Mouse (Mus musculus) CD8-positive naive resting alpha-beta T cell, adult 2 months (primary cell): Measurements from ENCODE around the gene 9530077C05Rik.
"Not testable (repeated sequence)": the region's sequence is repeated elsewhere in the genome, so short reads cannot be mapped to it uniquely, and the experiment has no call there.

ENCODE experiments used
- DNase-seq, 2 experiments: peaks; one replicate each; pipeline ENCODE4 v3.0.0; 2022; ENCODE audit warnings: low read depth in 2 of 2, low spot score in 2 of 2

9530077C05Rik gene

DNA sequence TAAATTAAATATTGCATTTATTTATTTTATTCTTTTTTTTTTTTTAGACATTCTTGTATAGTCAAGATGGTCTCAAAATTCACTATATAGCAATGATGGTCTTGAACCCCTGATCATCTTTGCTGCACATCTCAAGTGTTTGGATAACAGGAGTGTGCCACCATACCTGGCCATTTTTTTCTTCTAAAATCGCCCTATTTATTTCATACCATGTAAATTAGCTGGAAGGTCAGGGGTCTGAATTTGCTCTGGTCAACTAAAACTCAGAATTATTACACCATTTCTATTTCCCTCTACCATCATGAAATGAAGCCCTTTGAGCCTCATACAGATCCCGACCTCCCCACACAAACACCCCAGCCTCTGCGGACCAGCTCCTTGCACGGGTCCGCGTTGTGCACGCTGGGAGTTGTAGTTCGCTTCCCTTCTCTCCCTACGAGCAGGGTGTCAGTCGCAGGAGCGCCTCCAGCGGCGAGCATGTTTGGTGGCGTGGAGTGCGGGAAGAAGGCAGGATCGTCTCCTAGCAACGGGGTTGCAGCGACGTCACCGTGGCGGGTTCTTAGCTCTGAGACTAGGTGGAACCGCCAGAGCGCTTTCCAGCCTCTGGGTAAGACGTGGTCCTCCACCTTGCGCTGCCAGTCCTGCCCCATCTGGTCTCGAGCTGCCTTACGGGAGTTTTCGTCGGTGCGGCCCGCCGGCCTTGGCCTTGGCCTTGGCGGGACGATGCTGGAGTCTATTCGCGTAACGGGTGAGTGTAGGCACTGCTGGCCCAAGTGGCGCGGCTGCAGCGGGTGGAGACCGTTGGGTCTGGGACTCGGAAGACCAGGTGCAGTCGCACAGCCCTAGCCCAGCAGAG, at the start of gene 9530077C05Rik:
TSS of gene 9530077C05Rik (plus strand) at position 512 of the 856 bp plus-strand sequence.
- peak; percentile 85 to 92 for DNase-seq

DNA sequence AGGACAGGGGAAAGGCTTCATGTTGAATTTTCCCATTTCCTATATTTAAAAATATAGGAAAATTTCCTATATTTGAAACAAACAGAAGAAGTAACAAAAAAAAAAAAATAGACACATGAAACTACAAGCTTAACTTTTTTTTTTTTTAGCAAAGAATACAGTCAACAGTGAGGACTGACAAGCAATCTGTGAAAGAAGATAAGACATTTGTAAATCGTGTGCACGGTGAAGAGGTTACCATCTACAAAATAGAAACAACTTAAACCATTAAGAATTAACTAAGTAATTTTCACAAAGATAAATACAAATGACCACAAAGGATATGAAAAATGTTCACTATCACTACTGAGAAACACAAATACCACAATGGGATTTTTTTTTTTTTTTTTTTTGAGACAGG, 45.1 kb upstream of the 9530077C05Rik start:
- no peak for DNase-seq

DNA sequence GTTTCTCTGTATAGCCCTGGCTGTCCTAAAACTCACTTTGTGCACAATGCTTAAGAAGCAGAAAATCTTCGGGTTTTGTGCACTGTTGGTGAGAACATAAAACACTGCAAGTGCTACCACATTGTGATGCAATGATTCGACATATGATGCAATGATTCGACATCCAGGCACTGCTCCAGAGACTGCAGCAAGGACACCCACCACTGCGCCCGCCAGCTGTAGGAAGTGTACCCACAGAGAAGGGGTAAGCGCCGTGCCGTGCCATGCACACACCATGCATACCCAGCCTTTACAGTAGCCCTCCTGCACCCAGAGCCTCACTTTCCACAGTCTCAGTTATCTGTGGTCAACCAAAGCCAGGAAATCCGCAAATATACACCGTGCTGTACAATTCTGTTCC, 44.7 kb upstream of the 9530077C05Rik start:
- DNase-seq: no peak

DNA sequence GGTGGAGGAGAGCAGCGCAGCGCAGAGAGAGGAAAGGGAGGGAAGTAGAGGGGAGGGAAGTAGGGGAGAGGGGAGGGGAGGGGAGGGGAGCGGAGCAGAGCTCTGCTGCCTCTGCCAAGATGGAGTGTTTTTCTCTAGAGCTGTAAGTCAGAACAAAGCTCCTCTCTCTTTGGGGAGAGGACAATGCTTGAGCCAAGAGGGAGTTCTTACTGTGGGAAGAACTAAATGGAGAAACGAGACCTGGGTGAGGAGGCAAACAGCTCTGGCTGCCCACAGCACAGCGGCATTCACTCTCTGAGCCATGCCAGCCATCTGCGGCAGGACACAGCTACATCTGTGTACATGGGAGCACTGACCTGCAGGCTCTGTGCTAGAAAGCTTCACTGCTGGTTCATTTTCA, 43.3 kb upstream of the 9530077C05Rik start:
- DNase-seq: no peak

DNA sequence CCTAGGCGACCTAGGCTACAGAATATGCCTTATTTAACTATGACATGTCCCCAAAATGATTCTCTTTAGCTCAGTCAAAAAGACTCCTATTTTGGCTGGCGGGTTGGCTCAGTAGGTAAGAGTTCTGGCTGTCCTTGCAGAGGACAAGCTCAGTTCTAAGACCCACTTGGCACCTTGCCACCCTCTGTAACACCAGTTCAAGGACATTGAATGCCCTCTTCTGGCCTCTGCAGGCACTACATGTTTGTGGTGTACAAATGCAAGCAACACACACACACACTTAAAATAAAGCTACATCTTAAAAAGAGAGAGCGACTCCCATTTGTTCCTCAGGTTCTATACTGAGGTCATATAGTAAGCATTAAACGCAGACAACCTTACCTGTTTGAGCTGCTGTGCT, 38.6 kb upstream of the 9530077C05Rik start:
- DNase-seq: no peak

DNA sequence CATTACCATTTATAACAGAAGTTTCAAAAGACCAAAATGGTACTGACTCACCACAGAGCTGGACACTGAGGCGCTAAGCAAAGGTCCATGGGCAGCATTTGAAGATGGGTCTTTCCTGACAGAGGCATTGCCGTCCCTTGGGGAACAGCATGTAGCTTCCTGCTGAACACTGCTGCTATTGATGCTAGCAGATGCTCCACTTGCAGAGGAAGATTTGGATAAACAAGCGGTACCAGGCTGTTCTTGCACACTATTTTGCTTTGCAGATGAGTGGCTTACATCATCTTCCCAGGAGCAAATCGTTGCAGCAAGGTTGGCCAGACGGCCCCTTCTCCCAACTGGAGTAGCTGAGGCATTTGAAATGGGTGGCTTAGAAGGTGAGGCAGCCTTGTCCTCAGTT, 35.2 kb upstream of the 9530077C05Rik start:
- DNase-seq: no peak

DNA sequence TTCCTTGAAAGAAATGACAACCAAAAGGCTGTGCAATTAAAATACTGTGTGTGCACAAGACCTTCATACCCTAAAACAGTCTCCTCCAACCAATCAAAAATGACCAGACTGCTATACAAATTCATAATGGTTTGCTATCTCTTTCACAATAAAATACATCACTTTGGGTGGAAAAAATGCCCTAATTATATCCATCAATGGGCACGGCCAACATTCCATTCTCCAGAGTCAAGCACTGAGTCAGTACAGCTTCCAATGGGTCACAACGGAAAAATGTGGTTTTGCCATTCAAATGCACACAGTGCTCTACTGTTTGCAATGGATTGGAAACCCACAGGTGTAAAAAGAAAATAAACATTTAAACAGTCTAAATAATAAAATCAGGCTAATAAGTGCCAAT, 25.4 kb upstream of the 9530077C05Rik start:
- no peak for DNase-seq

DNA sequence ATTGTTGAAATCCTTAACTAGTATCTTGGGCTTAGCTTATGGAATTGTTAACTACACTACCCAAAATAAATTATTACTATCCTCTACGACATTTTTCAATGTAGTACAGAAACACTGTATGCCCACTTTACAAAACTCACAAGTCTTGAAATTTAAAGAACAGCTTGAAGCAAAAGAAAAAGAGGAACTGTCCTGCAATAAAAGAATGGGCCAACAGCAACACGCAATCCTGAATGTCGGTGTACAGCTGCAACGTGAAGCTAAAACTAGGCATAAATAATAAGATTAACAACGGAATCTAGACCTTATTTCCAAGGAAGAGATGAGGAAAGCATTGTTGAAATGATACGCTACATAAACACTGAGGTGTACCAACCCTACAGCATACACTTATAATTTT, 23.4 kb upstream of the 9530077C05Rik start:
- DNase-seq: no peak

DNA sequence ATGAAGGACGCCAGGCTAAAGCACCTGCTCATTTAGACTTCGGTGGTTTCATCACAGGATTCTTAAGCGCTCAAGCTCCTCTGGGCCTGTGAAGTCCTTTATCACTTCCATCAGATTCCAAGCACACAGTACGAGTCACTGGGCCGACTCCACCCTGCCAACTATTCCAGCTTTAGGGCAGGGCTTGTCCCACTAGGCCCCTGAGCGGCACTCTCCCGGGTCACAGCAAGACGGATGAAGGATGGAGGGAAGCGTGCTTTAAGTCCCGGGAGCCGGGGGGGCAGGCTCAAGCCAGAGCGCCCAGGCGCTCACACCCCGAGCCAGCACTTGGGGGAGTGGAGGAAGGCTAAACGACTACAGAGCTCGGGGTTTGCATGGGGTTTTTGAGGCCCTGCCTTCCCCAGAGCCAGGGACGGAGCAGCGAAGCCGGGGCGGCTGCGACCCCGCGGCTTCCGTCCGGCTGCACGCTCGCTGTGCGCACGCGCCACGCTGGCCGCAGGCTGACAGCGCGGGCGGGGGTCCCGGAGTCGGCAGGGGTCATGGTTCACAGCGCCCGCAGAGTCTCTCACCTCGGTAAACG, 22.8 kb upstream of the 9530077C05Rik start:
- DNase-seq: peak; percentile 3 to 11

DNA sequence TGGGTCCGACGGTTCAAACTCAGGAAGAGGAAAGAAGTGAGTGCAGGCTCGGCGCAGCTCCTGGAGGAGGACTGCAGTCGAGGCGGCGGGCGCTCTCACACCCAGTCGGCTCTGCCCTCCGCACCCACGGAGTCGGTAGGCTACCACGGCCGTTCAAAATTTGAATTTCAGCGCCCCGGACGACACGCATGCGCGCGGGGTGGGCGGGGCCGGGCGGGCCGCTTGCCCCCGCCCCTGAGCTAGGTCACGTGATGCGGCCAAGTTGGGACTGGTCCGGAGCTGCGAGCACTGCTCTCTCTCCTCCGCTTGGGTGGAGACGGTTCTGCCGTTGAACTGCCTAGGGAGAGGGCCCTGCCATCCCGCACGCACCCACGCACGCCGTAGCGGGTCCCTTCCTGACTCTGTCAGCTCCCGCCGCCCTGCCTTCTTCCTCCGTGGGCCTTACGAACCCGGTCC, 22.3 kb upstream of the 9530077C05Rik start, which contains the start of gene Anln:
TSS of gene Anln (minus strand) at position 168 of the 456 bp plus-strand sequence.
- DNase-seq: peak; percentile 83 to 87

DNA sequence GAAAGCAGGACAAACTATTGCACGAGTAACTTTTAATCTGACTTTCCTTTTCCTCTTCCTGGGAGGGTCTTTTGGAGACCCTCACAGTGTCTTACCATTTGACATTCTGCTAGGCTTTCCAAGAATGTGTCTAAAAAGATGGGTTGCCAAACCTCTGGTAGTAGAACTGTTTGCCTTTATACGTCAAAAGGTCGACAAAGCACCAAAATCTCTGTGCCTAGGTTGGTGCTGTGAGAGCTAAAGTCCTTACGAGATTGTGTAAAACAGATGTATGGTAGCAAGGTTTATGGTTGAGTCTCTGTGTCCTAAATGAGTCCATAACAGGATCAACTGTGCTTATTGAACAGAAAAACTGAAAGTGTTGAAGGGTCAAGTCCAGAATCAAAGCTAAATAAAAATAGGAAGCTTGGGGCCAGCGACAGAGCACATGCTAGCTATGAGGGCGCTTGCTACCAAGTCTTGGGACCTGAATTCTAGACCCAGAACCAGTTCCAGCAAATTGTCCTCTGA, 21.5 kb upstream of the 9530077C05Rik start:
- DNase-seq: no peak

DNA sequence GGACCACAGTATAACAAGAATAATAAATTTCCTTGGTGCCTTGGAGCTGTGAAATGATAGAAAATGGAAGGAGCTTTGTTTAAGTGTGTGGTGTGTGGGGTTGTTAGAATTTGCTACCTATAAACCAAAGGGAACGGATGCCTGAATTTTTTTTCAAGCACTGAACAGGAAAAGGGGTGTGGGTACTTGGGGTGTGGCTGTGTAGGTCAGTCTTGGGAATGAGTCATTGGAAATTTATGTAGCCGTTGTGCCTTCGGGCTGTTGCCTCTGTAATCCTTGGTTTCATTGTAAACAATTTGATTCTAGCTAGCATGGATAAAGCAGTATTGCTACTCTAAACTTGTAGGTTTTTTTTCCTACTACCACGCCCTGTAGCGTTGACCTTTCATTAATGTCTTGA, 20.9 kb upstream of the 9530077C05Rik start:
- DNase-seq: no peak

DNA sequence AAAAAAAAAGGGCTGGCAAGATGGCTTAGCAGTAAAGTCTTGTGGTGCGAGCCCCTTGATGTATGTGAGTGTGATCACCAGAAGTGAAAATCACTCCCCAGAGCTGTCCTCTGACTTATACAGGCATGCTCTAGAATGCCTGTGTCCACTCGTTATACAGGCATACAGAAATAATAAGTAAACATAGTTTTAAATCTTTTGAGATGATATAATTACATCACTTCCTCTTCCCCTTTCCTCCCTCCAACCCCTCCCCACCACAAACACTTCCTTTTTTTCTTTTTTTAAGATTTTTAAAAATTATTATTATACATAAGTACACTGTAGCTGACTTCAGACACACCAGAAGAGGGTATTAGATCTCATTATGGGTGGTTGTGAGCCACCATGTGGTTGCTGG, 16.6 kb upstream of the 9530077C05Rik start:
- no peak for DNase-seq

DNA sequence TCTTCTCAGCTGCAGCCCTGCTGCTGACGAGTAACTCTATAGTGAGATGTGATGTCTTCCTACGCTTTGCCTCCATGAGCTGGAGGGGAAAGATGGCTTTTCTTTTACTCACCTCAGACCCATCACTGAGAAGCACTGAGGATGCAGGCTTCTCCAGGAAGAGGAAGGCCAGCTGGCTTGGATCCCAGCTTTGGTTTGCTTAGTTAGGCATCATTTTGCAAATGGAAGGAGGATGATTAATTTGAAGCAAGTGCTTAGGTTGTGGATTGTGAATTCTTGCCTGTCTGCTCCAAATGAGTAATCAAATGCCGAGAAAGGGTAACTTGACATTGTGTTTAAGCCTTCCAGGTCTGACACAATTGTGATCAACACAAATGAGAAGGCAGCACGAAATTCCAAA, 12.3 kb upstream of the 9530077C05Rik start:
- DNase-seq: no peak

DNA sequence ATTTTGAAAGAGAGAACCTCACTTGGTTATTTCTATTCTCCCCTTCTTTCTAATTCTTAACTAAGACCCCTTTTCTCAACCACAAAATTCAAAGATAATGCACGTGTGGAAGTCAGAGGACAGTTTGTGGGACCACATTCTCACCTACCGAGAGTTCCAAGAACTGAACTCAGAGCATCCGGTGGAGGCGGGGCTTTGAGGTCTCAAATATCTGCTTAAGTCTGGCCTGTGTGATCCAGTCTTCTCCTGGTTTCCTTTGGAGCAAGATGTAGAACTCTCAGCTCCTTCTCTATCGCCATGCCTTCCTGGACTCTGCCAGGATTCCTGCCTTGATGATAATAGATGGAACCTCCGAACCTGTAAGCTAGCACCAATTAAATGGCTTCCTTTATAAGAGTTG, 9.3 kb upstream of the 9530077C05Rik start:
- no peak for DNase-seq

DNA sequence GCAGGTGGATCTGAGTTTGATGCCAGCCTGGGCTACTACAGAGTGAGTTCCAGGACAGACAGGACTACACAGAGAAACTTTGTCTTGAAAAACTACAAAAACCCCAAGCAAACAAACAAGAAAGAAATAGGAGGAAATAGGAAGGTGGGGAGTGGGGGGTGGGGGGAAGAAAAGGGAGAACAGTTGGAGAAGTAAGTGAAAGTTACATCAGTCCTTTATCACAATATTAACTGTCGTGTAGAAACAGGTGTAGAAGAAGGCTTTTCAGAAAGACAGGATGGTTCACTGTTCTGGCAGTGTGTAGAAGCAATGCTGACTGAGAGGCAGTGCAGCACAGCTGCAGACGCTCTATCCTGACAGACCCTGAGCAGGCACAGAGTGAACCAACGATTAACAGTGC, 8.3 kb upstream of the 9530077C05Rik start:
- no peak for DNase-seq

DNA sequence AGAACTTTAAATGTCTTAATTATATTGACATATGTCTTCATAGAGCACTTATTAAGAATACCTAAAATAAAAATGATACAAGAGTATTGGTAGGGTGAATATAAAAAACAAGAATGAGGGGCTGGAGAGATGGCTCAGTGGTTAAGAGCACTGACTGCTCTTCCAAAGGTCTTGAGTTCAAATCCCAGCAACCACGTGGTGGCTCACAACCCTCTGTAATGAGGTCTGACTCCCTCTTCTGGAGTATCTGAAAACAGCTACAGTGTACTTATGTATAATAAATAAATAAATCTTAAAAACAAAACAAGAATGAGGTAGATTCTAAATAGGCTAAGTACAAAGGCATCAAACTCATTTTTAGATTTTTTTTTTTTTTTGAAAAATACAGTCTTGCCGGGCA, 7.8 kb upstream of the 9530077C05Rik start:
- DNase-seq: not testable (repeated sequence)

DNA sequence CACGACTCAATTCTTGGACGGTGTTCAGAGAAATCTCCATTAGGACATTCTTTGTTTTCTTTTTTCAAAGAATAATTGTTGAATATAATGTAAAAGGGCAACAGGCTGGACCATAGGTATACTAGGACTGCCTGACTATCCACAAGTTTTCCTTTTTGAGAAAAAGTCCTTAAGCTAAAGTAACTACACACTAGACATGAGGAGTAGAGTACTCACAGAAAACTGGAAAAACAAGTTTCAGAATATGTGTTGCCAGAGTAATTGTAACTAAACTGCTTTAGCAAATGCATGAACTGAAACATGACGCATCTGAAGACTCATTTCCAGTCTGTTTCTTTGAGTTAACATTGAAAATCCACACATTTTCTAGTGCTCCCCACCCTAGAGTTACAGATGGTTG, 5.9 kb upstream of the 9530077C05Rik start:
- DNase-seq: no peak

DNA sequence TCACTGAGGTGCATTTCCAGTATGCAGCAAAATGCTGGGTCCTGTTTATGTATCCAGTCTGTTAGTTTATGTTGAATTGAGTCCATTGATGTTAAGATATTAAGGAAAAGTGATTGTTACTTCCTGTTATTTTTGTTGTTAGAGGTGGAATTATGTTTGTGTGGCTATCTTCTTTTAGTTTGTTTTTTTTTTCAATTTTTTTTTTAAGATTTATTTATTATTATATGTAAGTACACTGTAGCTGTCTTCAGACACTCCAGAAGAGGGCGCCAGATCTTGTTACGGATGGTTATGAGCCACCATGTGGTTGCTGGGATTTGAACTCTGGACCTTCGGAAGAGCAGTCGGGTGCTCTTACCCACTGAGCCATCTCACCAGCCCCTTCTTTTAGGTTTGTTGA, 3.7 kb upstream of the 9530077C05Rik start:
- DNase-seq: not testable (repeated sequence)

DNA sequence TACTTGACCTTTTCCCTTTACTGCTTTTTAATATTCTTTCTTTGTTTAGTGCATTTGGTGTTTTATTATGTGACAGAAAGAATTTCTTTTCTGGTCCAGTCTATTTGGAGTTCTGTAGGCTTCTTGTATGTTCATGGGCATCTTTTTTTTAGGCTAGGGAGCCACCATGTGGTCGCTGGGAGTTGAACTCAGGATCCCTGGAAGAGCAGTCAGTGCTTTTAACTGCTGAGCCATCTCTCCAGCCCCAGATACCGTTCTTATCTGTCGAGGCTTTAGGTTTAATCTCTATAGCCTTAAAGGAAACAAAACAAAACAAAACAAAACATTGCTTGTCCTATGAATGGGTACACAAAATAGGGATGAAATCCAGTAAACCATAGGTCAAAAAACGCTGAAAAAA, 3.0 kb upstream of the 9530077C05Rik start:
- not testable (repeated sequence) for DNase-seq

DNA sequence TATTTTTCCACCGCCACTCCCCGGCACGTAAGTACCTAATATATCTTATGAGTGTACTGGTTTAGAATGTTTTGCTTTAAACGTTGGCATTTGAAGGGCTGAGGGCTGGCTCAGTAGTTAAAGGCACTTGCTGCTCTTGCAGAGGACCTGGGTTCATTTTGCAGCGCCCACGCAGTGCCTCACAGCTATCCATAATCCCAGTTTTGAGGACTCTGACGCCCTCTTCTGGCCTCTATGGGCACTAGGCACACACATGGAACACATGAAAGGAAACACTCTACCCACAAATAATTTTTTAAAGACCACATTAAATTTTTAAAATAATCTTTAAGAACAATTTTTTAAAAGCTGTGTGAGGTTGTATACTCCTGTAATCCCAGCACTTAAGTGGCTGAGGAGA, 1.8 kb upstream of the 9530077C05Rik start:
- no peak for DNase-seq

DNA sequence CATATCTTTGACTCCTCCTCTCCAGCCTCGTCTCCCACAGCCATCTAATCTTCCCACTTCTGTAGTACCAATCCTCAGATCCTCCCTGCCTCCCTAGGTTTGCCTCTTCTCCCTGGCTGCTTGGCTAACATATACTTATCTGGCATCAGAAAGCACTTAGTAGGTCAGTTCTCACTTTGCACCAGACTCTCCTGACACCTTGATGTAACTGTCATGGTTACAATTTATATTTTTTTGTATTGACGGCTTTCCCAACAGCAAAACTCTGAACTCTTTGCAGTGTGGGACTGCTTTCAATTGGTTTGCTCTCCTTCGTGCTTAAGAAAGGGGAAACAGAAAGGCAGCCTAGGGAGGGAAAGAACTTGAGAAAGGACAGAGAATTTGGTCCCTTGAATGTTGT, 4.9 kb downstream of the 9530077C05Rik start:
- DNase-seq: no peak
